Mouse (Mus musculus): ENCODE results near the gene Smap1. TPM values are rescaled to one million over a fixed set of nuclear protein-coding genes. Genes with fewer than 3 reads are reported as not detected.

The Smap1 gene
- total RNA-seq, 2 experiments from 2014 or later = 32.2 to 89.9 TPM

DNA sequence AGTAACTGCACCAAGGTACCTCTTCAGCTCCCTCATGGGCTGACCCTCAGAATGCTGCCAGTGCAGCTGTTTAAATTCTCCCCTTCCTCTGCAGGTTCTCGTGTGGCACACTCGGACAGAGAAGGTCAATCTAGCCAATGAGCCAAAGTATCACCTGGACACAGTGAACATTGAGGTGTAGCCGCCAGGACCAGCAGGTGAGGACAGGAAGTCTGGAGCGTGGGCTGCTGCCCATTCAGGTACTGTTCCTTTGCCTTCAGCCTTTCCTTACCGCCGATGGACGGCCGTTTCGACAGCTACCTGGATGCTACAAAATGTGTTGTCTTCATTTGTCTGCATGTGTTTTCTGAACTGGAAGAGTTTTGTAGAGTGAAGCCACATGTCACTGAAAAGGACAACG lies 77.1 kb downstream of the Smap1 start:
- ATAC-seq (replicated peaks; ENCODE audit: poor library complexity, severe bottlenecking) = no peak

DNA sequence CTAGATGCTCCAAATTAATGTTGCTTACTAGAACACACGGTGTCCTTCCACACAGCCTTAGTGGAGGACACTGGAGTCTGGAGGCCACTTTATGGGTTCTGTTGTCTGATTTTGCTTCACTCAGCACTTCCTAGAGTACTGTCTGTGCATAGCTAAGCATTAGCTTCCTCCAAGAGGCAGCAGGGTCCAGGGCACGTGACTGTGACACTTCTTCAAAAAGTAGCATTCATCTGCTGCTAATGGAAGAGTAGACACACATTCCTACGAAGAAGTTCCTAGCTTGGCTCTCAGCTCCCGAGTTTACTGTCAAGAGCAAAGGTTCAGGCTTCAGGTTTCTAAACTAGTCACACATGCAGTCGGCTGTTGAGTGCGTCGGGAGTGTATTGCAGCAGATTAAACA lies 78.3 kb downstream of the Smap1 start:
- no peak for ATAC-seq (replicated peaks; ENCODE audit: poor library complexity, severe bottlenecking)

DNA sequence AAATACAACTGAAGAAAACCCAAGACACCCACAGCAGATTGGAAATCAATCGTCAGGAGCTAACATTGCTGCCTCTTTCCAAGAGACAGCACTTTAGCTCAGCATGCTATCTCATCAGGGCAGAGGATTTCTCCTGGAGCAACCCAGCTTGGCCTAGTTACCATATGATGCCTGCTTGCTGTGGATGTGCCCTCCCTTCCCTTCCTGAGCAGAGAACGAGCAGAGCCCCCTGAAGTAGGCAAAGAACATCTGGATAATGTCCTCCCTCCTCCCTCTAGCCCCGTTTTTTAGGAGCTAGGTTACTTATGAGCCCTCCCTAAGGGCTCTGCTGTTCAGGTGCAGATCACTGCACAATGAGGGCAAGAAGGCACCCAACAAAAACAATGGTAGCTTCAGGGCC lies 79.5 kb downstream of the Smap1 start:
- no peak for ATAC-seq (replicated peaks; ENCODE audit: poor library complexity, severe bottlenecking)

DNA sequence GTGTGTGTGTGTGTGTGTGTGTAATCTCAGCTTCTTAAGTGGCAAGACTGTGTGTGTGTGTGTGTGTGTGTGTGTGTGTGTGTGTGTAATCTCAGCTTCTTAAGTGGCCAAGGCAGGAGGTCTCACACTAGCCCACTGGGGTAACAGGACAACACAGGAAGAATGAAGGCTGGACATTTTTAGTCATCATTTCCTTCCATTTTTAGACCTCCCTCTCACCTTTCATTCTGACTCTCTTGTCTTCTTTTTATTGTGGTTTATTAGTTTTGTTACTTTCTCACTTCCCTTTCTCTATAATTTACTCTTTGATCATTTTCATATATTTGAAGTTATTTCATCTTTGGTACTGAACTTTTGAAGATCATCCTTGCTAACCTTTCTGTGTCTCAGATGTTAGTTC lies 81.2 kb downstream of the Smap1 start:
- no peak for ATAC-seq (replicated peaks; ENCODE audit: poor library complexity, severe bottlenecking)

DNA sequence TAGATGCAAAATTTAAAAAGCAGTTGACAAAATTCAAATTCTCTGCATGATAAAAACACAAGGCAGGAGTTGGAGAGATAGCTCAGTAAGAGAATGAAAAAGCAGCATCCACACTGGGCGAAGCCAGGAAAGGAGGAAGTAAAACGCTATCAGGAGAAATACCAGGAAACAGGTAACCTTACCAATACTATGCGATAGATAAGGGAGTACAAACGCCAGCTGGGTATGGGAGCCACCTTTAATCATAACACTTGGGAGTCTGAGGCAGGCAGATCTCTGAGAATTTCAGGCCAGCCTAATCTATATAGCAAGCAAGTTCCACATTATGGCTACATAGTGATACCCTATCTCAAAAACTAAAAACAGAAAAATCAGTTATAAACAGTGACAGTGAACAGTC lies 85.5 kb downstream of the Smap1 start:
- ATAC-seq (replicated peaks; ENCODE audit: poor library complexity, severe bottlenecking) = no peak

DNA sequence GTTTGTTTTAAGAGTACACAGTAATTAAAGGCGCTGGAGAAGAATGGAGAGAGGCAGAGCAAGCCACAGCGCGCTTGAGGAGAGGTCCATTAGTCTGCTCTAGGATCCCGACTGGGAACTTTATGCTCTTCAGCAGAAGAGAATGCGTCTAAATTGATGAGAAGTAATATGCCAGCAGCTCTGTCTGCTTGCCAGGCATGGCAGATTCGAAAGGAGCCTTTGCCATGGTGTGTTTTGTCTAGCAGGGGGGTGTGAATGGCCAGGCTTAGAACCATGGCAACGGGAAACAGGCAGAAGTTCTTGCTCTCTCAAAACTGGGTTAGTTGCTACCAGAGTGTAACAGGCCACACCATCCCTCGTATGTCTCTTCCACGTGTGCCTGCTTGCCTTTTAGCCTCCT lies 87.3 kb downstream of the Smap1 start:
- no peak for ATAC-seq (replicated peaks; ENCODE audit: poor library complexity, severe bottlenecking)

DNA sequence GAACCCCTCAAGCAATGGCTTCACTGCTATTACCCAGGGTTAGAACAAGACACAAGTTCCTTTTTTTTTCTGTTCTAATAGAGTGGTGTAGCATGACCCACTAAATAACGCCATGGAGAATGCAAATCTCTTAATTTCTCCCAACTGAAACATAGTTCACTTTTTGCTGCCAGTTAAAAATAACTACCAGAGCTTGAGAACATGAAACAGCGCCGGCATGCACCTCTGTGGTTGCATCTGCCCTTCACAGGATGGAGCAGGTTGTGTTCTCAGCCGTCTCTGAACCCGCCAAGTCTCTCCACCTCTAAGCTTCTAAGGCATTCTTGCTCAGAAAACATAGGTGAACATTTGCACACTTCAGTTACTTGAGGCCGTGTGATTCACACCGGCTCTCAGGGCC lies 87.9 kb downstream of the Smap1 start:
- no peak for ATAC-seq (replicated peaks; ENCODE audit: poor library complexity, severe bottlenecking)

DNA sequence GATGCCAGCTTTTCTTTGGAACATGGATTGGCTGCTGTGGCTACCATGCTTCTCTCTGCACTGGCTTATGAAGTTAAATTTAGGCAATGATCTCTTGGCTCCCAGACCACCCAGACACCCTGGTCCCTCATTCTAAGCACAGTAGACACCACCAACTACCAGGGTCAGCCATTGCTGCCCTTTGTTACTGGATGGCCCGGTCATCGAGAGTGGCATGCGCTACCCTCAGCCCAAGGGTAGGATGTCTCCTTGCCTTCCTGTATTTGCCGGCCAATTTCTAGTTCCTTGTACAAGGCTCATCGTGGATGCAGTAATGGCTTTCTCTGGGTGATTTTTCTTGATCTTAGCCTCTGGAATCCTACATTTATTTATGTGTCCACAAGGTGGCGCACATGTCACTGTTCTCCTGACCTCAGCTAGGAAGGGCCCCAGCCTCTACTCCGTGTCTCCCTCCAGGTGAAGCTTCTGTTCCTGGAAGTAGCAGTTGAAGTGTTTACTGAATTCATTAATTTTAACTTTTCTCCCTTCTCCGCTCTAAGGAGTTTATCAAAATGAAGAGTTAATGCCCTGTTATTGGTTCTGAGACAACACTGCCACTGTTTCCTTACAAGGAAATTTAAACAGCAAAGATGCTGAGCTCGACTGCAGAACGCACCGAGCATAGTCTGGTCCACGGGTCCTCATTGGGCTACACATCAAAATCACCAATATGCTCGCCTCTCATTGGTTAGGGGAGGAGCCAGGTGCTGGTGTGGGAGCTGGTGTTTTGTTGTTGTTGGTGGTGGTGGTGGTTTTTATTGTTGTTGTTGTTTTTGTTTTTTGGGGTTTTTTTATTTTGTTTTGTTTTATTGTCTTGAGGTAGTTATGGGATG lies 95.0 kb downstream of the Smap1 start:
- peak; percentile 86 for ATAC-seq (replicated peaks; ENCODE audit: poor library complexity, severe bottlenecking)

DNA sequence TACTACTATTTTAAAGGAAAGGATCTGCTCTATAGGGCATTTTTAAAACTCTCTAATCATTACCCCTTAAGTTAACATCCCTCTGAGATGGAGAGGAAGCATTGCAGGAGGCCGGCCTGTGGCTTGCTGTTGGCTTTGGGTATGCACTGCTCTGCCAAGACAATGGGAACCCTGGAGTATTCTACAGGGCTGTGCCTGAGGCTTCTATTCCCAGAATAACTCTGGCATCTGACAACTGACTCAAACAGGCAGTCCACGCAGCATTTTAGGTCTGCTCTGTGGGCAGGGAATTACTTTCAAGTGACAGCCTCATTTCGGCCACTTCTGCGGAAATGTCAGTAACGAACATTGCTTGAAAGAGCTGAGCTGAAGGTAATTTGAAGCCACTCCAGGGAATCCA lies 100.5 kb downstream of the Smap1 start:
- ATAC-seq (replicated peaks; ENCODE audit: poor library complexity, severe bottlenecking) = no peak

DNA sequence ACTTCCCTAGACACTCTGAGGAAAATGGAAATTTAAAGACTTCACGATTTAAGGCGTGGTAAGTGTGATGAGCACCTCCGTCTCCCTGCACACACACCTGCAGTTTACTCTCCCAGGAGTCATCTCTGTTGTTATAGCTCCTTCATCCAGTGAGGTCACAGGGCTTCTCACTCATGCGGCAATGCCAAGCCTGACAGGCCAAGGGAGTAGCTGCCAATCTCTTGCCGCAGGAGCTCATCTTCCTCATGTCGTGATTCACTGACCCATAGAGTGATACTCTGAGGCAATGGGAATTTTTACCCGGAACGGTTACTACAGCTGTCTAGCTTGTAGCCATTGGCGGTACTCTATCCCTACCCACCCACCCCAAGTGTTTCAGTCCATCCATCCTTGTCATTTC lies 123.8 kb downstream of the Smap1 start:
- ATAC-seq (replicated peaks; ENCODE audit: poor library complexity, severe bottlenecking) = no peak

Other genes with a start within 250 kb of the Smap1 start
- gene B3gat2, start 160.6 kb downstream of the Smap1 start, total RNA-seq (2014; fragmentation: Nextera tagmentation) = not detected in 2 replicates
- gene B3gat2, start 160.6 kb downstream of the Smap1 start, total RNA-seq (2017) = not detected in 2 replicates
- gene Sdhaf4, start 83.3 kb upstream of the Smap1 start, total RNA-seq (2014; fragmentation: Nextera tagmentation) = 13.1 and 43.0 TPM in 2 replicates
- gene Sdhaf4, start 83.3 kb upstream of the Smap1 start, total RNA-seq (2017) = 7.7 and 22.7 TPM in 2 replicates
- gene Fam135a, start 178.0 kb upstream of the Smap1 start, total RNA-seq (2014; fragmentation: Nextera tagmentation) = 2.1 and 6.0 TPM in 2 replicates
- 1.8 TPM in 2 replicates for gene Fam135a, start 178.0 kb upstream of the Smap1 start, total RNA-seq (2017)

Measured in granulocyte monocyte progenitor cell, adult 5-6 weeks (primary cell).